Mouse (Mus musculus) kidney, postnatal 0 days (tissue): ENCODE measurements at regions not wholly inside any gene's neighbourhood (a gene's known extent, or its start where the extent isn't known, plus 50 kb on each side); places are given as distances from the start of the nearest gene placed in this dataset.

Source experiments
- ATAC-seq: fragments of 200-750 bp; cut with Nextera tagmentation; replicated peaks from 2 replicates; pipeline ENCODE4 v1.8.0; 2017; ENCODE audit warnings: low read depth, moderate number of reproducible peaks, moderate TSS enrichment, moderate library complexity; ENCODE audit not compliant: low FRiP score
- DNase-seq: peaks from one replicate; pipeline ENCODE4 v3.0.0-alpha.2; 2016; ENCODE audit warnings: low spot score
- H3K27ac ChIP-seq: fragments of 300-500 bp; sonication (generic); 2 replicates; pipeline ENCODE4 v1.5.1; 2014; ENCODE audit warnings: mild to moderate bottlenecking
- H3K27me3 ChIP-seq: fragments of 300-500 bp; sonication (generic); 2 replicates; pipeline ENCODE4 v1.6.1; 2014; ENCODE audit warnings: low read length, mixed read lengths; ENCODE audit not compliant: insufficient read depth
- H3K36me3 ChIP-seq: fragments of 300-500 bp; sonication (generic); 2 replicates; pipeline ENCODE4 v1.6.1; 2014; ENCODE audit warnings: low read length, mixed read lengths; ENCODE audit not compliant: insufficient read depth
- H3K4me1 ChIP-seq: fragments of 300-500 bp; sonication (generic); replicated peaks from 2 replicates; pipeline ENCODE4 v1.6.1; 2014; ENCODE audit warnings: antibody characterized with exemption, low read length, mixed read lengths; ENCODE audit not compliant: insufficient read depth
- H3K4me2 ChIP-seq: fragments of 300-500 bp; sonication (generic); 2 replicates; pipeline ENCODE4 v1.6.1; 2014; ENCODE audit warnings: mild to moderate bottlenecking, low read length, moderate library complexity, mixed read lengths
- H3K4me3 ChIP-seq: fragments of 300-500 bp; sonication (generic); replicated peaks from 2 replicates; pipeline ENCODE4 v1.5.1; 2014; ENCODE audit warnings: low read depth, low read length
- H3K9ac ChIP-seq: fragments of 300-500 bp; sonication (generic); 2 replicates; pipeline ENCODE4 v1.6.1; 2014; ENCODE audit warnings: low read depth, low read length
- H3K9me3 ChIP-seq: fragments of 300-500 bp; sonication (generic); replicated peaks from 2 replicates; pipeline ENCODE4 v1.6.1; 2016; ENCODE audit warnings: low read length, inconsistent platforms, mixed read lengths
- CTCF ChIP-seq: IDR thresholded peaks from 2 replicates; pipeline ENCODE4 v1.5.1; 2016; ENCODE audit warnings: antibody characterized with exemption, low read depth, mild to moderate bottlenecking, moderate library complexity
- WGBS: fragments of 180-500 bp; shearing (Covaris S2); extraction: QIAGEN DNeasy Blood & Tissue Kit; methylation state at CpG from one replicate; pipeline ENCODE4 v1.1.7; 2014; 5-methylcytosine and 5-hydroxymethylcytosine counted together

DNA sequence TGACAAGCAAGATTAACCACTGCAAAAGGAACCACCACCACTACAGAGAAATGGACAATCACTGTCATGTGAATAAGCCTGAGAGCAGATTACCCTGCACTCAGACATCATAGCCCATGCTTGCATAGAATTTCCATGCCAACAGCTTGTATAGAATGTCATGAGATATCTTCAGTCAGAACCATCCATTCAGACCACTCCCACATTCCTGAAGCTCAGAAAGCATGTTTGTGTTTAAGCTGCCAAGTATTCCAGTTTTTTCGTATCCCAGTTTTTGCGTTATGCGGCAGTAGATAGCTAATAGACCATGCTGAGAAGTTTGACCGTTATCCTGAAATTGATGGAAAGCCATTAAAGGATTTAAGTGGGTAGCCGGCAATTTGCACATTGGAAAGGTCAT is 155.8 kb upstream of the Snx19 start:
- Histone ChIP-seq H3K4me3 (no peak overlapping the region), H3K36me3 (no peaks in the 10 kb centered on the region), H3K27ac (no peak overlapping the region), H3K9me3 (no peaks in the 10 kb centered on the region), H3K27me3 (no peaks in the 10 kb centered on the region), H3K9ac (no peak overlapping the region), H3K4me1 (no peaks in the 10 kb centered on the region), H3K4me2 (no peak overlapping the region)
- ATAC-seq (no peak), DNase-seq (peak; percentile 50)
- 16% methylated on average over 5 of the region's 5 CpGs for WGBS
- TF ChIP-seq CTCF = no peak

DNA sequence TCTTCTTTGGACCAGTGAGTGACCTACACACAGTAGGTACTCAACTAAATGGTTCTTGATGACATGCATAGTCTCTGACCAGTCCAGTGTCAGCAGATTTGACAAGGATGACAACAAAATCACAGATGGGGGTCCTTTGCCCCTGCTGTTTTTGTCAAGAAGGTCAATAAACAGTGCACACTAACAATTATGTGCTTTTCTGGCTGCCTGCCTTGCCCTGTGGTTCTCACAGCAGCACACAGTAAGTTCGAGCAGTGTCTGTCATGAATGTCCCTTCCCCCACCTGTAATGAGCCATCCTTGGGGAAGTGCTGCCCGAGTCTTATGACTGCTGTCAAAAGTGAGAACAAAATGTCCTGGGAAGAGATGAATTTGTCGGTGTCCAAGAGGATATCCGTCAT is 153.1 kb upstream of the Snx19 start:
- ATAC-seq = no peak
- Histone ChIP-seq H3K9ac (no peak overlapping the region), H3K4me3 (no peak overlapping the region), H3K4me1 (no peaks in the 10 kb centered on the region), H3K27ac (no peak overlapping the region), H3K27me3 (no peaks in the 10 kb centered on the region), H3K9me3 (no peaks in the 10 kb centered on the region), H3K4me2 (no peak overlapping the region), H3K36me3 (no peaks in the 10 kb centered on the region)
- no peak for TF ChIP-seq CTCF
- DNase-seq = peak; percentile 16
- WGBS = 27% methylated on average over 4 of the region's 4 CpGs

DNA sequence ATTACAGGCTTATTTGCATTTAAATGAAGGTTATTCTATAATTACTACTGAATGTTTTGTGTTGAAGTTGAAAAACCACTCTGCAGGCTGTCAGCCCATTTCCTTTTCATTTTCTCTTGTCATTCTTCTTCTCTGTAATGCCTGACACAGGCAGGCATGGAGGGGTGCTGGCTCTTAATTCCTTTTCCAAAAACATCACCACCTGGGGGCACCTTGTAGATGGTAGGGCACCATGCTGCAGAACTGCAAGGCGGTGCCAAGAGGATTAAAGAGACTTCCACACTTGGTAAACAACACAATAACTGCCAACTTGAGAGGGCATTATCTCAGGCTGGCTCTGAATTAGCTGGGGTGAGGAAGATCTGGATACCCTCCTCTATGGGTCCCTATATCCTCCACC is 148.7 kb upstream of the Snx19 start:
- Histone ChIP-seq H3K9ac (no peak overlapping the region), H3K36me3 (no peaks in the 10 kb centered on the region), H3K4me2 (no peak overlapping the region), H3K27ac (no peak overlapping the region), H3K9me3 (no peaks in the 10 kb centered on the region), H3K4me3 (no peak overlapping the region), H3K4me1 (no peaks in the 10 kb centered on the region), H3K27me3 (no peaks in the 10 kb centered on the region)
- 52% methylated on average over 1 of the region's 1 CpGs for WGBS
- no peak for TF ChIP-seq CTCF
- DNase-seq (no peak), ATAC-seq (no peak)

DNA sequence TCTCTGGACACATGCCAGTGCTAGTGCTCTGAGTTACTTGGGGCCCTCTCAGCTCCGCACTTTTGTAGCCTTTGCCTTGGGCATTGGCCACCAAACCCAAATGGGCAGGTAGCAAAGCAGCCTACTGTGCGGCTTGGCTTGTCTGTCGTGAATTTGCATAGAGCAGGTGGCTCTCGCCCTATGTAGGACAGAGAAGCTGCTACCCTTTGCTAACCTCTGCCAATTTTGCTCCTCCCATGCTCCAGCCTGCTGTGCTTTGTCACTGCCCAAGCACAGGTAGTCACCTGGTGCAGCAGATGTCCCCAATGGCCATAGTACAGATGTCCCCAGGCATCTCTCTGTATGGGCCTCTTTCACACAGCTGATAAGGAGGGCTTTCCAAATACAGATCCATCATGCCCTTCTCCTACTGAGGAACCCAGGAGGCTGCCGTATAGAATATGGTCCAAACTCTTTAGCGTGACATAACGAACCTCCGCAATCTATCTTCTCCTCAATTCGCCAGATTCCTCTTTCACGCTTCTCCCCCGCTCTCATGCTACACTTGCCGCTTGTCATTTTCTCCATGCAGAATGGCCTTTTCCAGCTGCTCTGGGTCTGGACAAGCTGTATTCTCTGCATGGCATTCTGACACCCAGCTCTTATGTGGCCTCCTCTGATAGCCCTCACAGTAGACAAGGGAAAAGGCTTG is 143.7 kb upstream of the Snx19 start:
- Histone ChIP-seq H3K9me3 (no peaks in the 10 kb centered on the region), H3K27me3 (no peaks in the 10 kb centered on the region), H3K27ac (no peak overlapping the region), H3K9ac (no peak overlapping the region), H3K4me1 (no peaks in the 10 kb centered on the region), H3K4me3 (no peak overlapping the region), H3K4me2 (no peak overlapping the region), H3K36me3 (no peaks in the 10 kb centered on the region)
- ATAC-seq (no peak), DNase-seq (no peak)
- TF ChIP-seq CTCF = no peak
- 89% methylated on average over 12 of the region's 12 CpGs for WGBS

DNA sequence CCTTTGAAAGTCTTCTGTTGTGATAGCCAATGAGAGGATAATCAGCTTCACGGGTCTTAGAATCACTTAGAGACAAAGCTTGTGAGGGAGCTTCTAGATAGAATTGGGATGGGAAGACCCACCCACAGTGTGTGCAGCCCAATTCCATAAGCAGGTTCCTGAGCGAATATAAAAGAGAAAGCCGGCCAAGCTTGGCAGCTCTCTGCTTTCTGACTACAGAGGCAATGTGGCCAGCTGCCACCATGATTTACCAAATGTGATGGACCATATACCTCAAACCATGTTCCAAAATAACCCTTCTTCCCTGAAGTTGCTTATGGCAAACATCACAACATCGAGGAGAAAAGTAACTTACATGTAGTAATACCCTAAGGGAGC is 143.1 kb upstream of the Snx19 start:
- ATAC-seq (no peak), DNase-seq (no peak)
- H3K4me2 ChIP-seq = no peak overlapping the region
- TF ChIP-seq CTCF = no peak
- no peaks in the 10 kb centered on the region for H3K27me3 ChIP-seq
- H3K9me3 ChIP-seq = no peaks in the 10 kb centered on the region
- H3K9ac ChIP-seq = no peak overlapping the region
- H3K4me3 ChIP-seq = no peak overlapping the region
- no peaks in the 10 kb centered on the region for H3K4me1 ChIP-seq
- no peak overlapping the region for H3K27ac ChIP-seq
- H3K36me3 ChIP-seq = no peaks in the 10 kb centered on the region
- WGBS = 67% methylated on average over 4 of the region's 4 CpGs

DNA sequence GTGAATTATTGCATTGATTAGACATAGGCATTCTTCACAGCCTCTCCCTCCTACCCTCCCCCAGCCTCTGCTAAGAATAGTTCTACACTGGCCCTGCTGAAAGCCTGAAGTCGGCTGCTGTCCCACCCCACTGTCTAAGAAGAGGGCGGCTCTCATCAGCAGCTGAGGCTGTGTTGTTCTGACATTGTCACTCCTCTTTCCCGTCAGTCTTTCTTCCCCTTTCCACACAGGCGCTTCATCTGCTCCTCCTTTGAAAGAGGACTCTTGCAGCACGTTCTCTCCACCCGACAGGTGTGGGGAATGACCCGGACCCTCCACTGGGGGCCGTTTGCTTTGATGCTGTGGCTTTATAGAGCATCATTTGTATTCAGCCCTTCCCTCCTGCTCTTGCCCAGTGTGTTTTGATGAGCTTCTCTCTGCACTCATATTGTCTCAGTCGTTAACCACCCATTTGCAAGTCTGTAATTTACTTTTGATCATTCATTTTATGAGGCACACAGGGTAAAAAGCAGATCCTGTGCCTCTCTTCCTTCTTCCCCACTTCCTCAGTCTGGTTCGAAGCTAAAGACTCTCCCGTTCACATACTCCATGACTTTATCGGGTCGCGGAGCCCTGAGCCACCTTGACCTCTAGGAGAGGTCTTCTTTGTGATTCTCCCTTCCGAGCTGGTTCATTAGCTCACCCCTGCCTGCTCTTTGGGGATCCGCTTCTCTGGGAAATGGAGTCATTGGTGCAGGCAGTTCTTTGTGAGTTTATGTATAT is 142.2 kb upstream of the Snx19 start:
- TF ChIP-seq CTCF = no peak
- no peaks in the 10 kb centered on the region for H3K9me3 ChIP-seq
- DNase-seq = peak; percentile 14
- H3K36me3 ChIP-seq = no peaks in the 10 kb centered on the region
- WGBS = 12% methylated on average over 16 of the region's 16 CpGs
- ATAC-seq = no peak
- H3K4me2 ChIP-seq = no peak overlapping the region
- H3K27me3 ChIP-seq = no peaks in the 10 kb centered on the region
- no peaks in the 10 kb centered on the region for H3K4me1 ChIP-seq
- no peak overlapping the region for H3K9ac ChIP-seq
- H3K27ac ChIP-seq = no peak overlapping the region
- H3K4me3 ChIP-seq = no peak overlapping the region
